Mouse (Mus musculus) CD4-positive, CD25-positive, alpha-beta regulatory T cell, adult 2 months (primary cell): ENCODE data around the gene Trappc3l.
"Not testable (repeated sequence)": the region's sequence is repeated elsewhere in the genome, so short reads cannot be mapped to it uniquely, and the experiment has no call there.

Experiments used
- DNase-seq: peaks from one replicate; pipeline ENCODE4 v3.0.0-alpha.2; 2012; ENCODE audit warnings: low read depth, low spot score

The Trappc3l gene

GRCm38 (mm10) chr10:34037401-34037800 is at the start of gene Trappc3l:
TSS of gene Trappc3l (plus strand) at chr10:34037597.
- no peak for DNase-seq

GRCm38 (mm10) chr10:33996686-33997085 is 40.7 kb upstream of the Trappc3l start:
- not testable (repeated sequence) for DNase-seq

GRCm38 (mm10) chr10:33998397-33998796 is 39.0 kb upstream of the Trappc3l start:
- DNase-seq, result no peak

DNA sequence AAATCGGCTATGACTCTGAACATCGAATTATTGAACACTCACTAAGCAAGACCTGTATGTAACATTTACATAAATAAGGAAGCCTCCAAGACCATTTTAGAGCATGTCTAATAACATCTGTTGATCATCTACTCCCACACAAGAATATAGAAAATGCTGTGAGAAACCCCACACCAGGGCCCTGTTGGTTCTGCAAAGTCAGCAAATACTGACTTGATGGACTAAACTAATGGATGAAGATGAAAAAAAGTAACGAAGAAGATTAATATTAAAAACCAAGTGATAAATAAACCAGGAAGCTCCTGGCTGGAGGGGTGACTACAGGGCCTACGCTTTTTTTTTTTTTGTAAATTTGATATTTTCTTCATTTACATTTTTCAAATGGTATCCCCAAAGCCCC is 24.8 kb upstream of the Trappc3l start:
- no peak for DNase-seq

DNA sequence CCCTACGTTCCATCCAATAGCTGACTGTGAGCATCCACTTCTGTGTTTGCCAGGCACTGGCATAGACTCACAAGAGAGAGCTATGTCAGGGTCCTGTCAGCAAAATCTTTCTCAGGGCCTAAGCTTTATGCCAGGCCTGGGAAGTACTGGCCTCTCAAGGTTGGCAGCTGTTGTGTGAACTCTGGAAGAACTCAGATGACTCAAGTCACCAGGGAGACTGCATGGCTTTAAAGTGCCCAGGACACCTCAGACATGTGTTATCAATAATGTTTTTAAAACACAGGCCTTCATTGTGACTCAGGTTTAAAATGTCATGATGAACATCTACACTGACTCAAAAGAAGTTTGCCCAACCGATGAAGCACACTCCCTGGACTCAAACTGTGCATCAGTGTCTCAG is 24.2 kb upstream of the Trappc3l start:
- DNase-seq, result no peak

- peak; percentile 49 for DNase-seq
Measured at GRCm38 (mm10) chr10:34018746-34019301, 18.6 kb upstream of the Trappc3l start.

GRCm38 (mm10) chr10:34019302-34020075 is 17.9 kb upstream of the Trappc3l start, which contains the start of gene Rwdd1:
TSS of gene Rwdd1 (minus strand) at chr10:34019624.
- DNase-seq, result peak; percentile 97

GRCm38 (mm10) chr10:34030322-34030721 is 7.1 kb upstream of the Trappc3l start:
- peak; percentile 62 for DNase-seq

DNA sequence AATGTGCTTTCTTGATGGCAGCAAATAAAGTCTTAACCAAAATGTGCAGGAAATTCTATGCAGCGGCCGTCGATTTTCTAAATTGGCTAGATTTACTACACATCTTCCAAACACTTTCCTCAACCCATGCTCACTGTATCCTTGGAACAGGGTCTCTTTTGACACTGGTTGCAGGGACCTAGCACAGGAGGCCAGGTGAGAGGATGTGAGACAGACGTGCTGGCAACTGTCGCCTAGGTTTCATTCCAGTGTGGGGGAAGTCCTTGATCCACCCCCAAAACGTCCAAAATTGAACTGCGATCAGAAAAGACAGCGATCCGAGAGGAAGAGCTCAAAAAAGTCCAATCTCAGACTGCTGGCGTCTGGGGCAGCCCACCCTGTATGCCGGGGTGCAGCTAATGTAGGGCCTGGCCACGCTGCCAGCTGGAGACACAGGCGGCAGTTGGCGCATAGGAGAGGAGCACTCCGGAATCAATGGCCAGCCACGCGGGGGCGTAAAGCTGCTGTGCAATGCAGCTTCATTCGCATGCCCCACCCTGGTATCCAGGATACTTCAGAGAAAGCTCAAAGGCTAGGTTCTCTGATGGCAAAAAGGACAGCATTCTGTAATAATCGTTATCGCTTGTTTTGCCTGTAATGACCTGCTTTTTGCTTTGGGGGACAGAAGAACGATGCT is 3.6 kb upstream of the Trappc3l start:
- DNase-seq, result peak; percentile 83

- DNase-seq, result peak; percentile 70
Measured at GRCm38 (mm10) chr10:34036587-34036986, 810 bp upstream of the Trappc3l start.

DNA sequence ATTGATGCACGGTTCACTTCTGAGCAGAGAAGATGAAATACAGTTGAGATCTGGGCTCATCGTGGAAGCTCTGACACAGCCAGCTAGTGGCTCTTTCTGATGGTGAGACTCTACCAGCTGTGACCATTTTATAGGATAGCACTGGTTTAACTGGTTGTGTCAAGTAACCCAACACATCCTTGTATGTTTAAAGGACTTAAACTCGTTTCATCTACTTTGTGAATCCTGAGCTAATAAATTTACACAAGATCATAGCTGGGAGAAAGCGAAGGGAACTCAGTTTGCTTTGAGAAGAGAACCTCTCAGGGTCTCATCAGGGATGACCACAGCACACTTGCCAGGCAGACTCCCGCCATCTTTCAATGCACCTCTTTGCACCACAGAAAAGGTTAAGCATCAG is 6.8 kb downstream of the Trappc3l start, which contains the start of gene Calhm4:
Gene Calhm4 (minus strand): TSS at position 101 of the 400 bp plus-strand sequence.
- DNase-seq, result no peak

GRCm38 (mm10) chr10:34053987-34054386 is 16.6 kb downstream of the Trappc3l start:
- no peak for DNase-seq

DNA sequence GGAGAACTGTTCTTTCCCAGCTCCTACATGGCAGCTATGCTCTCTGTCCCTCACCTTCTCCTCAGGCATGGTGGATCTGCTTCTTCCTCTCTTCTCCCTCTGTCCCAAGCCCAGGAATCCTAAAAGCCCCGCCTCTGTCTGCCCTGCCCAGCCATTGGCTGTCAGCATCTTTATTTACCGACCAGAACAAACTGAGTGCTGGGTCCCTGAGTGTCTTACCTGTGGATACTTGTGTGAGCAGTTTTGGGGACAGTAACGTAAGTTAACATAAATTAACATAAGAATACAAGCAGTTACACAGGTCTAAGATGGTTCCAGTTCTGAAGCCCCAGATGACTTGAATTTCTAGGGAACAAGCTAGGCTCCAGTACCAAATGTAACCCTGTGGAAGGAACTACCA is 29.2 kb downstream of the Trappc3l start:
- no peak for DNase-seq

- no peak for DNase-seq
Measured at GRCm38 (mm10) chr10:34069606-34070005, 32.2 kb downstream of the Trappc3l start.

- peak; percentile 26 for DNase-seq
Measured at GRCm38 (mm10) chr10:34070999-34071492, 33.6 kb downstream of the Trappc3l start.

- DNase-seq, result no peak
Measured at GRCm38 (mm10) chr10:34071650-34072049, 34.3 kb downstream of the Trappc3l start.

GRCm38 (mm10) chr10:34074522-34075200 is 37.3 kb downstream of the Trappc3l start:
- peak; percentile 51 for DNase-seq

DNA sequence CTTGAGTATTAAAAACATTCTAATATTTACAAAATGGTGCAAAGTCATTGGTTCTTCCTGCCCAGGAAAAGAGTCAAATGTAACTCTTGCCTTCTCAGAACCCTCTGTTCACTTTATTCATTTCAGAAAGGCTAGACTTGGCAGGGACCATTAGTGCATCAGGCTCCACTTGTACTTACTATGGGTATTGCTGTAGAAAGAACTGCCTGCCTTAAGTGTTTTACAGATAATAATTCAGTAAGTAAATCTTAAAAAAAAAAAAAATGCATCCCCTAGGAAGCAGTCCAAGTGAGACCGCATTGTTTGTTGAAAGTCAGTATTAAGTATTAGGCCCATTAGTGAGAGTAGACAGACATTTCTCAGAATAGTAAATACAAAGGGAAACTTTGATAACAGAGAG is 49.1 kb downstream of the Trappc3l start:
- no peak for DNase-seq

- no peak for DNase-seq
Measured at GRCm38 (mm10) chr10:34088515-34088914, 51.1 kb downstream of the Trappc3l start.

GRCm38 (mm10) chr10:34089517-34089916 is 52.1 kb downstream of the Trappc3l start:
- peak; percentile 8 for DNase-seq

DNA sequence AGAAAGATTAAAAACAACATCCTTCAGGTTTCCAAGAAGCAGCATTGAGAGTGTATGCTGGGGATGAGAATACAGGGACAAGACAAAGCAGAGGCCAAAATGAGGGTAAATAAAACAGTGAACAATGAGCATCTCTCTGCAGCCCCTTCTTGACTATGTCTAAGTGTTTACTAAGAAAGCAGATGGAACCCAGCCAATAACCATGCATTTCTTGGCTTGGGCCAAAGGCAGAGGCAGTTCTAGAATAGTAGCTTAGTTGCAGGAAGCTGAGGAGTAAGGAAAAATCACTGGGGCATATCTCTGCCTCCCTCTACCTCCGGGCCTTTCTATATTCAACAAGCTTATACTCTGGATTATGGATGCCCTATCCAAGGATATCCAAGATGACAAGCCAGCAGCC is 53.1 kb downstream of the Trappc3l start:
- DNase-seq, result no peak

DNA sequence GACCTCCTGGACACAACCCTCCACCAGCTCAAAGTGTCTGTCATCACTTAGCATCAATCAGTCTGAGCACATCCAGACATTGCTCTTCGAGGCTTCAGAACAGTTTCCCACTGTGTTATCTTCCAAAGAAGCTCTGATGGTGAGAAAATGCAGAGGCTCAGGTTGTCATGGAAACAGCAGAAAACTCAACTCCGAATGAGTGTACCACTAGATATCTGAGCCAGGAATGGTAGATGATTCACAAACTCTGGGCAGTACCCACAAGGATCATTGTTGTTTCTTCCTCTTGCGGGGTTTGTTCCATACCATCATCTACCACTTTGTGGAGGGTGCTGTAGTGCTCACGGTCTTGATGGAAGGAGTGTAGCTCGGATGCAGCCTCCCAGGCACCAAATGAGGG is 54.5 kb downstream of the Trappc3l start:
- DNase-seq, result no peak
